In genomic region chr9:21031251-21031895, GRCm38 (mm10) we compare ENCODE assay signal across 8 mouse cellular contexts. TPM values are rescaled to one million over a fixed set of nuclear protein-coding genes. Genes with fewer than 3 reads are reported as not detected.
DNase-seq lines count a peak whose midpoint lies in the region; ATAC-seq and TF ChIP-seq lines count a peak whose summit lies in the region.

No protein-coding gene starts in this region.

- 0 out of 2 replicates have a peak overlapping the region, but pooled peaks have one; percentile 21 for H3K9ac ChIP-seq in embryonic facial prominence, embryonic 15.5 days
- 0 out of 2 replicates have a peak overlapping the region, but pooled peaks have one; percentile 45 for H3K9ac ChIP-seq in kidney, embryonic 14.5 days (ENCODE audit: low read depth, low read length)
- 0 out of 2 replicates have a peak overlapping the region, but pooled peaks have one; percentile 2 for H3K9ac ChIP-seq in limb, embryonic 15.5 days
- H3K9ac ChIP-seq in stomach, postnatal 0 days (ENCODE audit: low read length) = peak overlapping the region; percentile 9

- H3K9me3 ChIP-seq in embryonic facial prominence, embryonic 15.5 days (replicated peaks) = no peaks in the 10 kb centered on the region
- no peaks in the 10 kb centered on the region for H3K9me3 ChIP-seq in kidney, embryonic 14.5 days (ENCODE audit: control insufficient read depth, low read length)
- no peaks in the 10 kb centered on the region for H3K9me3 ChIP-seq in limb, embryonic 15.5 days
- H3K9me3 ChIP-seq in stomach, postnatal 0 days (ENCODE audit: control insufficient read depth, low read length) = no peaks in the 10 kb centered on the region

- peak overlapping the region; percentile 49; the same call in 1 of the 2 replicates for H3K27ac ChIP-seq in embryonic facial prominence, embryonic 15.5 days (replicated peaks)
- H3K27ac ChIP-seq in kidney, embryonic 14.5 days (ENCODE audit: low read depth, low read length) = no peak overlapping the region
- peak overlapping the region; percentile 40 for H3K27ac ChIP-seq in limb, embryonic 15.5 days
- peak overlapping the region; percentile 53; the same call in 1 of the 2 replicates for H3K27ac ChIP-seq in stomach, postnatal 0 days (replicated peaks)

- peaks cover 55% of the 10 kb centered on the region for H3K4me1 ChIP-seq in embryonic facial prominence, embryonic 15.5 days
- peaks cover 43% of the 10 kb centered on the region for H3K4me1 ChIP-seq in kidney, embryonic 14.5 days (ENCODE audit: control insufficient read depth, insufficient read depth, low read length)
- peaks cover 57% of the 10 kb centered on the region for H3K4me1 ChIP-seq in limb, embryonic 15.5 days
- H3K4me1 ChIP-seq in stomach, postnatal 0 days (replicated peaks; ENCODE audit: control insufficient read depth, insufficient read depth) = 0 out of 2 replicates have a peak, but pooled peaks cover 3% of the 10 kb centered on the region

- under 1% methylated on average over 36 of the region's 36 CpGs for WGBS in embryonic facial prominence, embryonic 15.5 days
- under 1% methylated on average over 36 of the region's 36 CpGs for WGBS in kidney, embryonic 14.5 days
- WGBS in limb, embryonic 15.5 days = under 1% methylated on average over 36 of the region's 36 CpGs
- under 1% methylated on average over 35 of the region's 36 CpGs for WGBS in stomach, postnatal 0 days

- no peak for TF ChIP-seq EP300 in stomach, postnatal 0 days (optimal IDR thresholded peaks at IDR 0.05)

- DNase-seq in 3T3-L1 (ENCODE audit: low read depth, low spot score) (peak; percentile 84), ZHBTc4 (ENCODE audit: low read depth, low spot score) (peak; percentile 84)
- peak; percentile 71 to 74 for DNase-seq in heart, adult 9 months (ENCODE audit: low spot score in 2 of 2)
- DNase-seq in stomach, postnatal 0 days (ENCODE audit: low spot score) = peak; percentile 46

- H3K4me3 ChIP-seq in embryonic facial prominence, embryonic 15.5 days (replicated peaks) = peak overlapping the region; percentile 59
- peak overlapping the region; percentile 47 for H3K4me3 ChIP-seq in kidney, embryonic 14.5 days (ENCODE audit: low read length)
- peak overlapping the region; percentile 54 for H3K4me3 ChIP-seq in limb, embryonic 15.5 days
- peak overlapping the region; percentile 52 for H3K4me3 ChIP-seq in stomach, postnatal 0 days (ENCODE audit: low read depth, low read length)

- no peaks in the 10 kb centered on the region for H3K36me3 ChIP-seq in embryonic facial prominence, embryonic 15.5 days
- no peaks in the 10 kb centered on the region for H3K36me3 ChIP-seq in kidney, embryonic 14.5 days (ENCODE audit: control insufficient read depth, insufficient read depth, low read length)
- H3K36me3 ChIP-seq in limb, embryonic 15.5 days = peaks cover 11% of the 10 kb centered on the region; the same call in 1 of the 2 replicates
- H3K36me3 ChIP-seq in stomach, postnatal 0 days (ENCODE audit: control insufficient read depth, insufficient read depth, low read length) = no peaks in the 10 kb centered on the region

- no peak for TF ChIP-seq CTCF in stomach, postnatal 0 days (IDR thresholded peaks at IDR 0.05; ENCODE audit: low read depth)

- peak; percentile 31; the same call in 1 of the 2 replicates for ATAC-seq in embryonic facial prominence, embryonic 15.5 days (ENCODE audit: insufficient number of reproducible peaks, low FRiP score, low TSS enrichment, low read depth)
- peak; percentile 15 for ATAC-seq in kidney, embryonic 14.5 days (ENCODE audit: low FRiP score, low TSS enrichment)
- peak; percentile 3; the same call in 1 of the 2 replicates for ATAC-seq in limb, embryonic 15.5 days (ENCODE audit: insufficient number of reproducible peaks, low FRiP score, low TSS enrichment, low read depth)
- peak; percentile 10; the same call in 1 of the 2 replicates for ATAC-seq in monocyte, adult 5-6 weeks (replicated peaks; ENCODE audit: insufficient number of reproducible peaks, low FRiP score, low TSS enrichment, poor library complexity, severe bottlenecking)
- ATAC-seq in stomach, postnatal 0 days (ENCODE audit: low FRiP score, low TSS enrichment) = peak; percentile 10; the same call in 1 of the 2 replicates

- peak overlapping the region; percentile 98 for H3K4me2 ChIP-seq in embryonic facial prominence, embryonic 15.5 days (replicated peaks)
- peak overlapping the region; percentile 64 for H3K4me2 ChIP-seq in kidney, embryonic 14.5 days (replicated peaks; ENCODE audit: low read depth, low read length)
- H3K4me2 ChIP-seq in limb, embryonic 15.5 days = peak overlapping the region; percentile 98
- peak overlapping the region; percentile 86 for H3K4me2 ChIP-seq in stomach, postnatal 0 days (replicated peaks; ENCODE audit: low read depth)

- H3K27me3 ChIP-seq in embryonic facial prominence, embryonic 15.5 days = peaks cover 66% of the 10 kb centered on the region
- peaks cover 64% of the 10 kb centered on the region for H3K27me3 ChIP-seq in kidney, embryonic 14.5 days (ENCODE audit: control insufficient read depth, insufficient read depth, low read length)
- H3K27me3 ChIP-seq in limb, embryonic 15.5 days = peaks cover 80% of the 10 kb centered on the region
- peaks cover 19% of the 10 kb centered on the region for H3K27me3 ChIP-seq in stomach, postnatal 0 days (ENCODE audit: control insufficient read depth, insufficient read depth, low read length)

RNA-seq across cellular contexts. Expression of gene Icam5, which starts 0.5 kb away (rescaled TPM):
- 0.20 TPM in 2 replicates for polyA plus RNA-seq in embryonic facial prominence, embryonic 15.5 days (2015; fragmentation: Nextera tagmentation; extraction: Ambion mirVana)
- polyA plus RNA-seq in kidney, embryonic 14.5 days (2014; fragmentation: Nextera tagmentation; extraction: Ambion mirVana) = 0.20 TPM in 1 of 2 replicates, not detected in the other
- polyA plus RNA-seq in limb, embryonic 15.5 days (2015; fragmentation: Nextera tagmentation; extraction: Ambion mirVana) = 0.05 and 0.21 TPM in 2 replicates
- not detected in 3 replicates for total RNA-seq in monocyte, adult 5-6 weeks (2017)
- 0.15 and 0.27 TPM in 2 replicates for polyA plus RNA-seq in stomach, postnatal 0 days (2015; fragmentation: Nextera tagmentation; extraction: Ambion mirVana)

RNA-seq across cellular contexts. Expression of gene Icam4, which starts 2.2 kb away (rescaled TPM):
- polyA plus RNA-seq in embryonic facial prominence, embryonic 15.5 days (2015; fragmentation: Nextera tagmentation; extraction: Ambion mirVana) = 0.59 and 1.0 TPM in 2 replicates
- 0.45 and 0.49 TPM in 2 replicates for polyA plus RNA-seq in kidney, embryonic 14.5 days (2014; fragmentation: Nextera tagmentation; extraction: Ambion mirVana)
- 0.96 and 3.0 TPM in 2 replicates for polyA plus RNA-seq in limb, embryonic 15.5 days (2015; fragmentation: Nextera tagmentation; extraction: Ambion mirVana)
- 1.6 to 3.0 TPM in 2 of 3 replicates, not detected in the other for total RNA-seq in monocyte, adult 5-6 weeks (2017)
- polyA plus RNA-seq in stomach, postnatal 0 days (2015; fragmentation: Nextera tagmentation; extraction: Ambion mirVana) = 0.50 and 0.81 TPM in 2 replicates

RNA-seq across cellular contexts. Expression of gene Icam1, which starts 15.6 kb away (rescaled TPM):
- 20.7 and 21.7 TPM in 2 replicates for polyA plus RNA-seq in embryonic facial prominence, embryonic 15.5 days (2015; fragmentation: Nextera tagmentation; extraction: Ambion mirVana)
- polyA plus RNA-seq in kidney, embryonic 14.5 days (2014; fragmentation: Nextera tagmentation; extraction: Ambion mirVana) = 7.1 and 10.3 TPM in 2 replicates
- polyA plus RNA-seq in limb, embryonic 15.5 days (2015; fragmentation: Nextera tagmentation; extraction: Ambion mirVana) = 23.4 and 24.4 TPM in 2 replicates
- total RNA-seq in monocyte, adult 5-6 weeks (2017) = 55.1 to 94.2 TPM (median 67.6 TPM) in 3 replicates
- polyA plus RNA-seq in stomach, postnatal 0 days (2015; fragmentation: Nextera tagmentation; extraction: Ambion mirVana) = 9.5 and 11.9 TPM in 2 replicates

RNA-seq across cellular contexts. Expression of gene Mrpl4, which starts 28.8 kb away (rescaled TPM):
- polyA plus RNA-seq in embryonic facial prominence, embryonic 15.5 days (2015; fragmentation: Nextera tagmentation; extraction: Ambion mirVana) = 122 and 126 TPM in 2 replicates
- 145 and 146 TPM in 2 replicates for polyA plus RNA-seq in kidney, embryonic 14.5 days (2014; fragmentation: Nextera tagmentation; extraction: Ambion mirVana)
- 112 and 116 TPM in 2 replicates for polyA plus RNA-seq in limb, embryonic 15.5 days (2015; fragmentation: Nextera tagmentation; extraction: Ambion mirVana)
- 21.9 to 41.1 TPM (median 25.6 TPM) in 3 replicates for total RNA-seq in monocyte, adult 5-6 weeks (2017)
- polyA plus RNA-seq in stomach, postnatal 0 days (2015; fragmentation: Nextera tagmentation; extraction: Ambion mirVana) = 87.3 and 90.2 TPM in 2 replicates

RNA-seq across cellular contexts. Expression of gene Zglp1, which starts 35.5 kb away (rescaled TPM):
- polyA plus RNA-seq in embryonic facial prominence, embryonic 15.5 days (2015; fragmentation: Nextera tagmentation; extraction: Ambion mirVana) = 0.39 and 1.5 TPM in 2 replicates
- 2.1 TPM in 1 of 2 replicates, not detected in the other for polyA plus RNA-seq in kidney, embryonic 14.5 days (2014; fragmentation: Nextera tagmentation; extraction: Ambion mirVana)
- 0.56 TPM in 1 of 2 replicates, not detected in the other for polyA plus RNA-seq in limb, embryonic 15.5 days (2015; fragmentation: Nextera tagmentation; extraction: Ambion mirVana)
- total RNA-seq in monocyte, adult 5-6 weeks (2017) = 0.49 TPM in 1 of 3 replicates, not detected in the others
- not detected in 2 replicates for polyA plus RNA-seq in stomach, postnatal 0 days (2015; fragmentation: Nextera tagmentation; extraction: Ambion mirVana)
